Mouse (Mus musculus): Measurements from ENCODE around the gene Lrrc49.
A peak's percentile ranks its signal among the peaks of the same experiment; 100 is the strongest.

Gene Lrrc49

GRCm38 (mm10) chr9:60599489-60599888, 88.5 kb downstream of the Lrrc49 start:
- no peak for DNase-seq (ENCODE audit: low spot score in 2 of 2)

DNA sequence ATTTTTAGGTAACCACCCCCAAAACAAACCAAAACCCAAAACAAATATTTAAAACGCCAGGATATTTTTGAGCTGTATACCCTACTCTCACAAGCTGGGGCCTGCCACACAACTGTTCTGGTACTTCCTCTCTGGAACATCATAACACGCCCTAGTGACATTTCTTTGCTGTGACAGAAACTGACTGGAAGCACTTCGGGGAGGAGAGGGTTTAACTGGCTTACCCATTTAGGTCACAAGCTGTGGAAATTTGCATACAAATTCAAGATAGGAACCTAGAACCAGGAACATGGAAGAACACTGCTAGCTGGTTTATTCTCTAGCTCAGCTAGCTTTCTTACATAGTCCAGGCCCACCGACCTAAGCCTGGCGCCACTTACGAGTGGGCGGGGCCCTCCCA, 92.6 kb downstream of the Lrrc49 start:
- no peak for DNase-seq (ENCODE audit: low spot score in 2 of 2)

GRCm38 (mm10) chr9:60592974-60593373, 95.0 kb downstream of the Lrrc49 start:
- DNase-seq (ENCODE audit: low spot score in 2 of 2): no peak

- DNase-seq (ENCODE audit: low spot score in 2 of 2): no peak
Observed at GRCm38 (mm10) chr9:60592363-60592762, 95.6 kb downstream of the Lrrc49 start.

DNA sequence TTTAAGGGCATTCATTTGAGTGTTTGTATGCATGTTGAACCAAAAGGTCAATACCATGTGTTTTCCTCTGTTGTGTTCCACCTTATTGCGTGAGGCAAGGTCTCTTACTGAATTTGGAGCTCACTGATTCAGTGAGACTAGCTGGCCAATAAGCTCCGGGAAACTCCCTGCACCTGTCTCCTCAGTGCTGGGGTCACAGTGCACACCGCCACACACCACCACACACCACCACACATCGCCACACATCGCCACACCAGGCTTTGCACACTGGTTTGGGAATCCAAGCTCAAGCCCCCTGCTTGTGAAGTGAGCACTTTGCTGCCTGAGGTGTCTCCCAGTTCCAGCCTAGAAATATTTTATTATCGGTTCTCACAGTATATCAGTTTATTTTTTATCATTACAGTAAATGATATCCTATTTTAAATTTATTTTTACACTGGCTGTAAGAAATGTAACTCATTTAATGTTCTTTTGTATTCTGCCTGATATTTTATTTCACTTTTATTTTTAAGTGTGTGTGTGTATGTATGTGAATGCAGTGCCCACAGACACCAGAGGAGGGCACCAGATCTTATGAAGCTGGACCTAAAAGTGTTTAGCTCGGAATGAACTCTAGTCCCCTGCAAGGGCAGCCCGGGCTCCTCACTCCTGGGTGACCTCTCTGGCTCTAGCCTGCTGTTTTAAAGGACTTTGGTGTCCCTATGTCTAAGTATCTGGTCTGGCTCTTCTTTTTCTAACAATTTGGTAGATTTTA, 96.9 kb downstream of the Lrrc49 start:
- DNase-seq (ENCODE audit: low spot score in 2 of 2): no peak

GRCm38 (mm10) chr9:60588914-60589313, 99.0 kb downstream of the Lrrc49 start:
- DNase-seq (ENCODE audit: low spot score in 2 of 2): no peak

- DNase-seq (ENCODE audit: low spot score in 2 of 2): no peak
Observed at GRCm38 (mm10) chr9:60586920-60587319, 101.0 kb downstream of the Lrrc49 start.

DNA sequence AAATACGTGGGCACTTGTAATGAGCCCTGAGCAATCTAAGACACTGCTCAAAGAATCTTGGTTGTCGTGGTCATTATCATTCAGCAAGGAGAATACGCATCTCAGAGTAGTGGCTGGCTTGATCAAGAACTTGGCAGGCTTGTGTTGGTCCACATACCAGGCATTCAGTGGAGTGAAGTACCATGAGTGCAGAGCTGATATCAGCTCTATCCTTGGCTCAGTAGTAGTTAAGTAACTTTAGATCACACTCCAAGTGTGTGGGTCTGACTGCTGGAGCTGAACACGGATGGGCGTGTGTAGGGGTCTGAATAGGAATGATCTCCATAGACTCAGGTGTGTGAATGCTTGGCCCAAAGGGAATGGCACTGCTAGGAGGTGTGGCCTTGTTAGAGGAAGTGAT, 102.8 kb downstream of the Lrrc49 start:
- DNase-seq (ENCODE audit: low spot score in 2 of 2): no peak

DNA sequence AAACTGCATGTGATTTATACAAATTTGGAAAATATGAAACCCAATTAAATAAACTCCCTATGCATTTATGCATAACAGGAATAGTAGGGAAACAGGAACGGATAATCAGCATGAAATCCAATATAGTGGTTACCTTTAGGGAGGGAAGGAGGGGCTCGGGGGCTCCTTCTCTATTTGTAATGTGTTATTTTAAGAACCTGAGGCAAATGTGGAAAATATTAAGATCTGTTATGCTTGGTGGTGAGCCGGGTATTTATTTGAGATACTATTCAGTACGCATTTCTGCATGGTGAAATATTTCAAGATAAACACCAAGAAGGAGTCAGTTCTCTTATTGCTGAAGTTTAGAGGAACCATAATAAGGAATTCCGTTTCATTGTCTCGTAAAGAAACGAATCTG, 105.4 kb downstream of the Lrrc49 start:
- DNase-seq (ENCODE audit: low spot score in 2 of 2): no peak

- no peak for DNase-seq (ENCODE audit: low spot score in 2 of 2)
Observed at GRCm38 (mm10) chr9:60573011-60573410, 114.9 kb downstream of the Lrrc49 start.

DNA sequence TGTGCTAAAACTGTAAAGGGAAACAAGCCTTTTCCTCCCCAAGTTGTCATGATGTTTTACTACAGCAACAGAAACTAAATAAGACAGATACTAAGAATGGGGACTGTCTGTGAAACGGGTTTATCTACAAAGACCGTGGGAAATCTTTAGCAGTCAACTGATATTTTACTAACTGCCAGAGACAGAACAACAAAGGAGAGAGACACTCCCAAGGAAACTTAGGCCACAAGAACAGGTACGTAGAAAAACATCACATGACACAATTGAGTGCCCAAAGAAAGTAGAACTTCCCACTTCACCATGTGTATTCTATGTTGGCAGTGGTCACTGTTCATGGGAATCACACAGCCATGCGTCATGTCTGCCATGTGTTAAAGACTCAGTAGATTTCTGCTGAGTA, 116.2 kb downstream of the Lrrc49 start:
- no peak for DNase-seq (ENCODE audit: low spot score in 2 of 2)

DNA sequence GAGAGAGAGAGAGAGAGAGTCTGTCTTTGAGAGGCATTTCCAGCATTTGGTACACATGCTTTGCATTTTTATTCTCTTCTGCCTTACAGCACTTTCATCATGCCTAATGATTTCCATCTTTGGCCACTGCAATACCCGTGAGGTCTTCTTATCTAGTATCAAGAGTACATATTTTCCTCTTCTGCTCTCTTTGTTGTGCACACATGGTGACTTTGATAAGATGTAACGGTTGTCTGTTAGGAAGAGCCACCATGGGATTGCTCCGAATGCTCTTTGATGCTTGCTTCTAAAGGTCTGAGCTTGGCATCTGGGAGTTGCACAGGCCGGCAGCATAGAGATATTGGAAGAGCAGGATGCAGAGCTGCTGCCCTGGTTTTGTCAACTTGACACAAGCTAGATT, 116.9 kb downstream of the Lrrc49 start:
- DNase-seq (ENCODE audit: low spot score in 2 of 2): no peak

- DNase-seq (ENCODE audit: low spot score in 2 of 2): no peak
Observed at GRCm38 (mm10) chr9:60569366-60569765, 118.6 kb downstream of the Lrrc49 start.

- no peak for DNase-seq (ENCODE audit: low spot score in 2 of 2)
Observed at GRCm38 (mm10) chr9:60563809-60564208, 124.1 kb downstream of the Lrrc49 start.

DNA sequence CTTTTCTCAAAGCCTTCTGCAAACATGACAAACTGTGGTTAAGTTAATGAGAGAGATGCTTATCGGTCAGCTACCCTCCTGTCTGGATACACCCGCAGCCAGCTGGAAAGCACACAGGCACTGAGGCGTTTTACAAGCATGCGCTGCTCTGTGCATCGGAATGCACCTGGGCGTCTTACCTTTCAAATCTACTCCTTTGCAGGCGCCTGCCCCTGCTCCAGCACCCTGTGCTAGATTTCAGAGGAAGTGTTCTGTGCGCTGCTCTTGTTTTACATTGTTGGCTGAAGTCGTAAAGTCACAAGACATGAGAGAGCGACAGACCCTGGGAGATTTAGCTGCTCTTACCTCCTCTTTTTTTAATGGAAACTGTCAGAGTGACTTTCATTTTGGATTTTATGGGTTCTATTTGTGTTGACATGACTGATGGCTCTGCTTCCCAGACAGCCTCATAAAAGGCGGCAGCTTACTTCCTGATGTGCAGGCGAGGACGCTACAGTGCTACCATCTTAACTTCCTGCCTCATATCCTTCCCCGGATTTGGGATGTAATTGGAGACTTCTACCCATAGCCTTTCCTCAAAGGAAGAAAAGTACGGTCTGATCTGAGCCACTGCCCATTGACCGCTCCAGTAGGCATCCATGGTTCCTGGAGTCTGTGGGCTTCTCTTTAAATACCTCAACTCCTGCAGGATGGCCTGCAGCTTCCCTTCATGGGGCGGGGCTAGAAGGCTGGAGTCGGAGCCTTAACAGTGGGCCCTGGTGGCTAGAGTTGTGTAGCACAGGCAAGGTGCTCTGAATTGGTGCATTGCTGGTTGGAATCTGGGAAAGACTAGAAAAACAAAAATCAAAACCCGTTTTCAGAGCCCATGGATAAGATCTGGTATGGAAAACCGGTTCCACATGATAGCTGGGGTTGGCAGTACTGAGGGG, 125.3 kb downstream of the Lrrc49 start:
- no peak for DNase-seq (ENCODE audit: low spot score in 2 of 2)

GRCm38 (mm10) chr9:60561641-60562289, 126.2 kb downstream of the Lrrc49 start:
- peak; percentile 24 to 26 for DNase-seq (ENCODE audit: low spot score in 2 of 2)

GRCm38 (mm10) chr9:60558507-60558906, 129.5 kb downstream of the Lrrc49 start:
- DNase-seq (ENCODE audit: low spot score in 2 of 2): no peak

GRCm38 (mm10) chr9:60551238-60551637, 136.7 kb downstream of the Lrrc49 start:
- DNase-seq (ENCODE audit: low spot score in 2 of 2): no peak

GRCm38 (mm10) chr9:60548182-60548581, 139.8 kb downstream of the Lrrc49 start:
- peak; percentile 16 to 36 for DNase-seq (ENCODE audit: low spot score in 2 of 2)

- DNase-seq (ENCODE audit: low spot score in 2 of 2): no peak
Observed at GRCm38 (mm10) chr9:60546169-60546568, 141.8 kb downstream of the Lrrc49 start.

GRCm38 (mm10) chr9:60545361-60546096, 142.4 kb downstream of the Lrrc49 start:
- no peak for DNase-seq (ENCODE audit: low spot score in 2 of 2)
